Mouse (Mus musculus) liver, adult (tissue): ENCODE results near the gene Alkbh5.

ENCODE experiments used
- GATA4 ChIP-seq: IDR thresholded peaks from 2 replicates; pipeline ENCODE4 v1.6.1; 2014; ENCODE audit warnings: mild to moderate bottlenecking, low read length; ENCODE audit not compliant: insufficient replicate concordance

Gene Alkbh5

GRCm38 (mm10) chr11:60538371-60539281, 2.4 kb downstream of the Alkbh5 start:
- no peak for TF ChIP-seq GATA4

- no peak for TF ChIP-seq GATA4
Observed at GRCm38 (mm10) chr11:60539540-60539939, 3.4 kb downstream of the Alkbh5 start.

GRCm38 (mm10) chr11:60540002-60540610, 3.9 kb downstream of the Alkbh5 start:
- no peak for TF ChIP-seq GATA4

GRCm38 (mm10) chr11:60540761-60541160, 4.6 kb downstream of the Alkbh5 start:
- no peak for TF ChIP-seq GATA4

GRCm38 (mm10) chr11:60541831-60542230, 5.7 kb downstream of the Alkbh5 start:
- TF ChIP-seq GATA4: no peak

- TF ChIP-seq GATA4: no peak
Observed at GRCm38 (mm10) chr11:60545433-60545832, 9.3 kb downstream of the Alkbh5 start.

GRCm38 (mm10) chr11:60548112-60548511, 11.9 kb downstream of the Alkbh5 start:
- no peak for TF ChIP-seq GATA4

- TF ChIP-seq GATA4: no peak
Observed at GRCm38 (mm10) chr11:60553091-60553490, 16.9 kb downstream of the Alkbh5 start.

GRCm38 (mm10) chr11:60557675-60558074, 21.5 kb downstream of the Alkbh5 start:
- no peak for TF ChIP-seq GATA4

- no peak for TF ChIP-seq GATA4
Observed at GRCm38 (mm10) chr11:60559342-60559741, 23.2 kb downstream of the Alkbh5 start.
